Mouse (Mus musculus): ENCODE measurements around the gene Slc27a2.

The Slc27a2 gene

DNA sequence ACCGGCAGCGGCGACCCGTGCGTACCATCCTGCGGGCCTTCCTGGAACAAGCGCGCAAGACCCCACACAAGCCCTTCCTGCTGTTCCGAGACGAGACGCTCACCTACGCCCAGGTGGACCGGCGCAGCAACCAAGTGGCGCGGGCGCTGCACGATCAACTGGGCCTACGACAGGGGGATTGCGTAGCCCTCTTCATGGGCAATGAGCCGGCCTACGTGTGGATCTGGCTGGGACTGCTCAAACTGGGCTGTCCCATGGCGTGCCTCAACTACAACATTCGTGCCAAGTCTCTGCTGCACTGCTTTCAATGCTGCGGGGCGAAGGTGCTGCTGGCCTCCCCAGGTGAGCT, 1.1 kb downstream of the Slc27a2 start:
- DNase-seq (ENCODE audit: low read depth, low spot score): no peak

- DNase-seq (ENCODE audit: low read depth, low spot score): no peak
Measured at GRCm38 (mm10) chr2:126555533-126555932, 3.3 kb downstream of the Slc27a2 start.

DNA sequence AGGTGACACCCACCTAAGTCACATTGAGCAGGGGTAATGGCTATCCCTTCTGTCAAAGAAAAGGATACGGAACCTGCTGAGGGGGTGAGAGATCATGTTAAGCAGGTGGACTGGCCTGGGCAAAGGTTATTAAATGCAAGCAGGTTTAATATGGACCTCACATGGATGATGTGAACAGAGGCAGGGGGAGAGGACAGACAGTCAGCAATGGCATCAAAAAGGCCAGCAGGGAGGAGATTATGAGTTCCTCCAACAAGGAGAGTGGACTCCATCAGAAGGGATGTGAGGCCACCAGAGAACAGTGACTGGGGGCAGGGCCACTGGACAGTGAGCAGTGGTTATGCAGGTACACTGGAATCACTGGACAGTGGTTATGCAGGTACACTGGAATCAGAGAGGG, 7.9 kb downstream of the Slc27a2 start:
- DNase-seq (ENCODE audit: low read depth, low spot score): no peak

GRCm38 (mm10) chr2:126563411-126564105, 11.4 kb downstream of the Slc27a2 start:
- no peak for DNase-seq (ENCODE audit: low read depth, low spot score)

GRCm38 (mm10) chr2:126572163-126572562, 20.0 kb downstream of the Slc27a2 start:
- no peak for DNase-seq (ENCODE audit: low read depth, low spot score)

DNA sequence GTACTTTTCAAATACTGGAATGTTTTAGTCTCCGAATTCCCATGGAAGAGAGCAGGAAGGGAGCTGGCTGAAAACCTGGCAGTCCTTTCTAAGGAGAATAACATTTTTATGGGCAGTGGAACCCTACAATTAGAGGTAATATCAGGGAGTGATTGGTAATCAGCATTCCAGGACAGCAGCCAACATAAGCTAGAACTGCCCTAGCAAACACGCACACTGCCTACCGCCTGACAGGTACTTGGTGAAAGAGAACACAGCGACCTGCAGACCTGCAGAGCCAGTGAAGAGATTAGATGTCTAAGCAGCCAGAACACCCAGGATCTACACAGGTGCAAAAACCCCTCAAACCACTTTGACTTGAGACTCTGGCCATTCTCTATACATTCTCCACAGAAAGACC, 20.5 kb downstream of the Slc27a2 start:
- DNase-seq (ENCODE audit: low read depth, low spot score): no peak

DNA sequence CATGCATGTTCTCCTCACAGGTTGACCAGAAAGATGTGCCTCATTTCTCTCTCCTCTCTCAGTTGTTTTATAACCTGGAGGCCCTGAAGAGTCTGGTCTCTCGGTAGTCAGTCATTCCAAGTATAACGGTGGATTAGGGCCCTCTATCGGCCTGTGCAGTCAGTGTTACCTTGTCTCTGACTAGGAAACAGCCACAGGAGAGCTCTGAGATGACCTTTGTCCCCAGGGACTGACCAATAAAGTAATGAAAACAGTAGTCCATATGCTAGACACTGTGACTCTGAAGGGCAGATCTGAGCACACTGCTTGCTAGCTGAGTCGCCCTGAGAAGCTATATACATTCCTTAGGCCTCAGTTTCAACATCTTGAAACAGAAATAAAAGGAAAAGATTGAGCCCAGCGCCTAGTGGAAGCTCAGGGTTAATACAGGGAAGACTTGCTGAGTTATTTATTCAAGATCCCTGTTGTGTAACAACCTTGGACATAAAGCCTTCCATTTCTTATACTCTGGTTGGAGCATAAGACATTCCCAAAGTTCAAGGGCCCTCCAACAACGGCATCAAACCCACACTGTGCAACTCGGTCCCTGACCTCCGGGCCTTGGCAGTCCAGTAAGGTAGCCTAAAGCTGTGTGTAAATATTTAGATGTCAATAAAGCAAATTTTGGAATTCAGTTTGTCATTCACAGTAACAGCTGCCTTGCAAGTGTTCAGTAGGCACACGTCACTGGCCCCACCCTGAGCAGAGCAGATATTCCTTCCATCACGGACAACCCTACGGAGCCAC, 23.4 kb downstream of the Slc27a2 start:
- no peak for DNase-seq (ENCODE audit: low read depth, low spot score)

- no peak for DNase-seq (ENCODE audit: low read depth, low spot score)
Measured at GRCm38 (mm10) chr2:126577362-126577761, 25.2 kb downstream of the Slc27a2 start.

GRCm38 (mm10) chr2:126579282-126579681, 27.1 kb downstream of the Slc27a2 start:
- no peak for DNase-seq (ENCODE audit: low read depth, low spot score)

- no peak for DNase-seq (ENCODE audit: low read depth, low spot score)
Measured at GRCm38 (mm10) chr2:126583960-126584359, 31.8 kb downstream of the Slc27a2 start.

DNA sequence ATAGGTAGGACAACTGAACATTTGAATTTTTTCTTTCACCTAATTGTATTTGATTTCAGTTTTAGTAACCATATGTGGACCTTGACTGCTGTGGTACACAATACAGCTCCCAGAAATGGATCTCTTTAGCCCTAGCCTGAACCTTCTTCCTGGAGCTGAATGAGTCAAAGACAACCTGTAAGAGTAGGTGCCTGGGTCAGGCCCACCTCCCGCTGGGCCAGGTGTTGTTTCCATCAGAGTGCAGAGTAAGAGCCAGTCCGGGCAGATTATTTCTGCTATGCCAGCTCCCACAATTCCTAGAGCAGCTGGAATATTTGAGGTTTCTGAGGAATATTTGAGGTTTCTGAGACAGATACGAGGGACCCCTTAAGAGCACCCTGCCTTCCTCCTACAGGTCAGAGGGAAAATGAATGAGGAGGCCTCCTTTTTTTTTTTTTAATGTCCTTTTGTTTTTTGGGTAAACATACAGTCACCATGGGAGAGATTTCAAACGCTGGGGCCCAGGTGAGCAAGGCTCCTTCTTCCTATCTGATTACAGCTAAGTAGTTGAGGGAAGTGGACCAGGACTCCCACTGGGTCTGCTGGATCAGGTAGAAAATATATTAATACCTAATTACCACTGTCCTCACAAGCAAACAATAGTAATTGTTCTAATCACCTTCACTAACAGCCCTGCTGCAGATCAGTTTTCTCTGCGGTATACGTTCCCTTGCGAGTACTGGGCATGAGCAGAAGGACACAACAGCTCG, 32.6 kb downstream of the Slc27a2 start:
- DNase-seq (ENCODE audit: low read depth, low spot score): no peak

- DNase-seq (ENCODE audit: low read depth, low spot score): no peak
Measured at GRCm38 (mm10) chr2:126587468-126587867, 35.3 kb downstream of the Slc27a2 start.

DNA sequence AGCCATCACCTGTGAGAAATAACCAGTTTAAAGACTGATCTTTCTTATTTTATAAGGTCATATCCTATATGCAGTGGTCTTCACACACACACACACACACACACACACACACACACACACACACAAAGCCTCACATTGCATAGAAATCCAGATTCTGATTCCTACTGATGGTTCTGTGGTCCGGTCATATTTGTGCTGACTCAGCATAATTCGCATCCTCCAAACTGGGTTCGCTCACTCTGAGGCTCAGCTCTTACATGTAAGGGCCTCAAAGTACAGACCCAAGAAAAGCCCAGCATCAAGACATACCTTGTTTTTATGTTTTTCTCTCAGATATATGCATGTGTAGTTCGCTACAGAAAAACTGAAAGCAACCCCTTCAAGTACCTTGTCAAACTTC, 39.1 kb downstream of the Slc27a2 start:
- no peak for DNase-seq (ENCODE audit: low read depth, low spot score)

- peak; percentile 22 for DNase-seq (ENCODE audit: low read depth, low spot score)
Measured at GRCm38 (mm10) chr2:126593831-126594610, 41.8 kb downstream of the Slc27a2 start.

GRCm38 (mm10) chr2:126596347-126597072, 44.3 kb downstream of the Slc27a2 start:
- no peak for DNase-seq (ENCODE audit: low read depth, low spot score)

- no peak for DNase-seq (ENCODE audit: low read depth, low spot score)
Measured at GRCm38 (mm10) chr2:126597279-126598241, 45.4 kb downstream of the Slc27a2 start.

DNA sequence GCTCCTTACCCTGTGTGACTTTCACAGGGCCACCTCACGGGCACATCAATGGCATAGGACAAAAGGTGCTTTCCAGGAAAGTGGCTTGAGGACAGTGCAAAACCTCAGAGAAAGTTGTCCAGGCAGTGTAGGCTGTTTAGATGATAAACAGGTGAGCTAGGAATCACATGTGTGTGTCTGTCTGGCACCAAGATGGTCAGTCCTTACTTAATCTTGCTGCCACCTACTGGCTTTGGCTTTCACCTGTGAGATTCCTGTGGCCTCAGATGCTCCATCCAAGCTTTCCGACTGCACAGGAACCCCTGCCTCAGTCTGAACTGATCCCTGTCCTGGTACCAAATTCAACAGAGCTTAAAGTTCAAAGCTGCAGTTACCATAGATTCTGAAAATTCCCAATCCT, 46.2 kb downstream of the Slc27a2 start:
- DNase-seq (ENCODE audit: low read depth, low spot score): no peak

DNA sequence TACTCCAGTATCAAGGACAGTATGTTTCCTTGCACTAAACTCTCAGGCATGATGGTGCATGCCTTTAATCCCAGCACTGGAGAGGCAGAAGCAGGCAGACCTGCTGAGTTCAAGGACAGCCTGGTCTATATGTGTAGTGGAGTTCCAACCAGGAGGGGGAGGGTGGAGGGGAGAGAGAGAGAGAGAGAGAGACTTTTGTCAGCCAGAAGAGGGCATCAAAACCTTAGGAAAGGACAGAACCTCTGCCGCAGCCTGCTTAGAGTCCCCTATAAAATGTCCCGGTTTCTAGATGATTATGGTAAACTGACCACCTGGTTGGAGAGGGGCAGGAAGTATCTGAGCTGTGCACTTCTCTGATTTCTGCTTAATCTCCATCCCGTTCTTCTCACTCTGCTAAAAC, 46.8 kb downstream of the Slc27a2 start:
- DNase-seq (ENCODE audit: low read depth, low spot score): no peak

DNA sequence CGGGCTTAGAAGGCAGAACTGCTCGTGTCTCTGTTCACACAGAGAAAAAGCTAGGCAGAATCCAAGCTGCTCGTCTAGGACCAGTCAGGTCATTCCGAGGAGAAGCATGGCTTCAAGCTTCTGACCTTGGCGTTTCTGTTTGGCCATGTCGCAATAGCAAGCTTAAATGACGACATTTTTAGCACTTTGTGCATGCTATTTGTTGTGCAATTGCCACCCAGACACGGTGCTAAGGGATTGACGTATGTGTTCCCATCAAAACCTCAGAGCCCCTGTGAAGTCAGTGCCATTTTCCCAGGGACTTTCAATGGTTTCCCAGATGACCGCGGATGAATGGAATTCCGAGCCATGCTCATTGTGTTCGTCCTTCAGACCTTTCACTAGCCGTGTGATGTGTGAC, 48.3 kb downstream of the Slc27a2 start:
- no peak for DNase-seq (ENCODE audit: low read depth, low spot score)

Measured in telencephalon, adult 2 months (tissue).